Mouse (Mus musculus): ENCODE measurements around the gene Gm20388. TPM values are rescaled to one million over a fixed set of nuclear protein-coding genes. Genes with fewer than 3 reads are reported as not detected.
A peak's percentile ranks its signal among the peaks of the same experiment; 100 is the strongest.

Gm20388 gene
- polyA plus RNA-seq, 1 experiment: not detected

DNA sequence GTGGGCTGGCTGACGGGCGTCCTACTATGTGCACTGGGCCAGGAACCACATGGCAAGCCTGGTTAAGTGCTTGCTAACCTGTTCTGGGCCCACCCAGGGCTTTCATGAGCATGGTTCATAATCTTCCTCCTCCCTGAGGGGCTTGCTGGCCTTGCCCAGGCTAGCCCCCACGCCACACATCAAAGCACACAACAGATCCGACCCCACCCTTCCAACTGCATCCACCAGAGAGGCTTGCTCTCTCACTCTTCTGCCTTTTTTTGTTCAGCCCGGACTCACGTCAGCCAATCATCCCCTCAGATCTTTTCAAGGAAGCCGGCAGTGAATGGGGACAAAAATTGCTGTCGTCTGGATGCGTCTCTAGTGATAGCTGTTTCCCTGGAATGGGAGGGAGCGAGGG lies 430.5 kb downstream of the Gm20388 start:
- TF ChIP-seq POLR2A (IDR thresholded peaks at IDR 0.05; ENCODE audit: insufficient read depth, low read depth, low read length): no peak
- no peak for TF ChIP-seq CTCF (IDR thresholded peaks at IDR 0.05; ENCODE audit: insufficient read depth, low read depth, low read length)
- 79% methylated on average over 10 of the region's 10 CpGs for WGBS
- Histone ChIP-seq H3K4me3 (ENCODE audit: insufficient read depth, low read depth, low read length) (no peak overlapping the region), H3K27ac (ENCODE audit: insufficient read depth, low read depth, low read length) (no peak overlapping the region), H3K4me1 (ENCODE audit: control insufficient read depth, insufficient read depth, low read length) (peaks cover 82% of the 10 kb centered on the region)

GRCm38 (mm10) chr8:120342847-120343548 lies 432.4 kb downstream of the Gm20388 start:
- Histone ChIP-seq H3K4me3 (ENCODE audit: insufficient read depth, low read depth, low read length) (no peak overlapping the region), H3K4me1 (ENCODE audit: control insufficient read depth, insufficient read depth, low read length) (peaks cover 85% of the 10 kb centered on the region), H3K27ac (ENCODE audit: insufficient read depth, low read depth, low read length) (no peak overlapping the region)
- WGBS: 37% methylated on average over 7 of the region's 7 CpGs
- TF ChIP-seq CTCF (IDR thresholded peaks at IDR 0.05; ENCODE audit: insufficient read depth, low read depth, low read length) (no peak), POLR2A (IDR thresholded peaks at IDR 0.05; ENCODE audit: insufficient read depth, low read depth, low read length) (no peak)

DNA sequence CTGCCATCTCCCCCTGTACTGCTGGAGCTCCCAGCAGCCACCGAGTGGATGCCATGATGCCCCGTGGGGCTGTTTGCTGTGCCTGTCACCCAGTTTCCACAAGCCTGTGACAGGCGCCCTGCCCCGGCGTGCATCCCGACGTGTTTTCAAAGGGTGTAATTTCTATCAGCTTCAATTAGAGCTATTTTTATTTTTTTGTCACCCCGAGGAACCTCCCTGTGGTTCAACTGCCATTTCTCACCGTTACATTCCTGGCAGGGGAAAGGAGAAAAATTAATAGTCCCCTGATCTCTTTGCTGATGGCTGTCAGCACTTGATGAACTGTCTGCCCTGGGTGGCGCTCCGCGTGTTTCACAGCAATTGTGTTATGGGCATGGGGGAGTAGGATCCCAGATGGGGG lies 432.9 kb downstream of the Gm20388 start:
- Histone ChIP-seq H3K4me1 (ENCODE audit: control insufficient read depth, insufficient read depth, low read length) (peaks cover 85% of the 10 kb centered on the region), H3K27ac (ENCODE audit: insufficient read depth, low read depth, low read length) (peak overlapping the region; percentile 6; the same call in 1 of the 2 replicates), H3K4me3 (ENCODE audit: insufficient read depth, low read depth, low read length) (no peak overlapping the region)
- TF ChIP-seq POLR2A (IDR thresholded peaks at IDR 0.05; ENCODE audit: insufficient read depth, low read depth, low read length): no peak
- TF ChIP-seq CTCF (IDR thresholded peaks at IDR 0.05; ENCODE audit: insufficient read depth, low read depth, low read length): no peak
- 21% methylated on average over 12 of the region's 12 CpGs for WGBS

DNA sequence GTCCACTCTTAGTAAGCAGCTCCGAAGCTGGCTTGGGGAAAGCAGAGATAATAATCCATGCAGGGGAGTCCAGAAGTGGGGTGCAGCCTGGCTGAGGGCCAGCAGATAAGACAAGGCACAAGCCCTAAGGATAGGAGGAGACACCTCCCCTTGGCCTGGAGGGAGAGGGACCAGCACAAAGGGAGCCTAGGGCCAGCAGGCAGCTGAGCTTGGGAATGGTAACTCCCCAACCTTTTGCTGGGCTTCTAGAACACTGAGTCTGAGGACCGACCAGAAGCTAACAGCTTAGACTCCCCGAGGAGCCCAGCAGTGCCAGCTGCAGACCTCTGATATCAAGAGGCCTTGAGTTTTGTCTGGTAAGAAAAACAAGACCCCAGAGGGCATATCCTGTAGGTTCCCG lies 433.5 kb downstream of the Gm20388 start:
- WGBS: 22% methylated on average over 4 of the region's 4 CpGs
- H3K4me3 ChIP-seq (ENCODE audit: insufficient read depth, low read depth, low read length): no peak overlapping the region
- TF ChIP-seq POLR2A (IDR thresholded peaks at IDR 0.05; ENCODE audit: insufficient read depth, low read depth, low read length): no peak
- no peak for TF ChIP-seq CTCF (IDR thresholded peaks at IDR 0.05; ENCODE audit: insufficient read depth, low read depth, low read length)
- H3K27ac ChIP-seq (ENCODE audit: insufficient read depth, low read depth, low read length): peak overlapping the region; percentile 6
- H3K4me1 ChIP-seq (ENCODE audit: control insufficient read depth, insufficient read depth, low read length): peaks cover 86% of the 10 kb centered on the region

DNA sequence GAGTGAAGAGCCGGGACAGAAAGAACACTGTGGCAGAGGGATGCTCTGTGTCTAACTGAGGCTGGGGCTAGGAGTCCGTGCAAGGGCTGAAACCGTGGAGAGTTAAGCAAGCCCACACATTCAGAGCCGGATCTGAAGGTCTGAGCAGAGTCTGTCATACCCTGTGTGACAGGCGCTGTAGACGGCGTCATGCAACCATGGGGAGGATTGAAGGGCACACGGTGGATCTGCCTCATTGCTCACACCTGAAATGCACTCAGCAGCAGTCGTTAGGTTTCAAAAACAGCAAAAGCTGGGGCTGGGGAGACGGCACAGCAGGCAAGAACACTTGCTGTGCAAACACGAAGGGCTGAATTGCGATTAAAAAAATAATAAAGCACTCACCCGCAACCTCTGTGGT lies 433.9 kb downstream of the Gm20388 start:
- peak overlapping the region; percentile 6; the same call in 1 of the 2 replicates for H3K27ac ChIP-seq (ENCODE audit: insufficient read depth, low read depth, low read length)
- TF ChIP-seq CTCF (IDR thresholded peaks at IDR 0.05; ENCODE audit: insufficient read depth, low read depth, low read length) (no peak), POLR2A (IDR thresholded peaks at IDR 0.05; ENCODE audit: insufficient read depth, low read depth, low read length) (no peak)
- WGBS: 32% methylated on average over 13 of the region's 13 CpGs
- no peak overlapping the region for H3K4me3 ChIP-seq (ENCODE audit: insufficient read depth, low read depth, low read length)
- peaks cover 84% of the 10 kb centered on the region for H3K4me1 ChIP-seq (ENCODE audit: control insufficient read depth, insufficient read depth, low read length)

GRCm38 (mm10) chr8:120347734-120348341 lies 437.2 kb downstream of the Gm20388 start:
- Histone ChIP-seq H3K4me1 (ENCODE audit: control insufficient read depth, insufficient read depth, low read length) (peaks cover 76% of the 10 kb centered on the region), H3K27ac (ENCODE audit: insufficient read depth, low read depth, low read length) (peak overlapping the region; percentile 40), H3K4me3 (ENCODE audit: insufficient read depth, low read depth, low read length) (no peak overlapping the region)
- TF ChIP-seq CTCF (IDR thresholded peaks at IDR 0.05; ENCODE audit: insufficient read depth, low read depth, low read length) (no peak), POLR2A (IDR thresholded peaks at IDR 0.05; ENCODE audit: insufficient read depth, low read depth, low read length) (no peak)
- 22% methylated on average over 21 of the region's 21 CpGs for WGBS

DNA sequence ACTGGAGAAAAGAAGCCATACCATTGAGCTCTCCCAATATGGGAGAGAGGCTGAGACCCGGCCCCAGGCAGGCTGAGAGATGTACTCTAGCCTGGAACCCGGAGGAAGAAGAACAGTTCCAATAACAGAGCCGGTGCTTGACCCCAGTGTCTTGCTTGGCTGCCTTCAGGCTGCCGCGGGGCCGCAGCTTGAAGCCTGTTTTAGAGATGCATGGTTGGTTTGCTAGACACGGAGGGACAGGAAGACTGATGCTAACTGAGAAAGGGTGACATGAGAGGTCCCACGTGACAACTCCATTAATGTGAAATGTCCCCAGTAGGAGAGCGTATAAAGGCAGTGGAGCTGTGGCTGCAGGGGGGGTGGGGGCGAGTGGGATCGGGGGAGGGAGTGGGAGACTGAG lies 438.3 kb downstream of the Gm20388 start:
- Histone ChIP-seq H3K27ac (ENCODE audit: insufficient read depth, low read depth, low read length) (no peak overlapping the region), H3K4me1 (ENCODE audit: control insufficient read depth, insufficient read depth, low read length) (peaks cover 68% of the 10 kb centered on the region), H3K4me3 (ENCODE audit: insufficient read depth, low read depth, low read length) (no peak overlapping the region)
- WGBS: 68% methylated on average over 11 of the region's 11 CpGs
- no peak for TF ChIP-seq CTCF (IDR thresholded peaks at IDR 0.05; ENCODE audit: insufficient read depth, low read depth, low read length)
- TF ChIP-seq POLR2A (IDR thresholded peaks at IDR 0.05; ENCODE audit: insufficient read depth, low read depth, low read length): no peak

DNA sequence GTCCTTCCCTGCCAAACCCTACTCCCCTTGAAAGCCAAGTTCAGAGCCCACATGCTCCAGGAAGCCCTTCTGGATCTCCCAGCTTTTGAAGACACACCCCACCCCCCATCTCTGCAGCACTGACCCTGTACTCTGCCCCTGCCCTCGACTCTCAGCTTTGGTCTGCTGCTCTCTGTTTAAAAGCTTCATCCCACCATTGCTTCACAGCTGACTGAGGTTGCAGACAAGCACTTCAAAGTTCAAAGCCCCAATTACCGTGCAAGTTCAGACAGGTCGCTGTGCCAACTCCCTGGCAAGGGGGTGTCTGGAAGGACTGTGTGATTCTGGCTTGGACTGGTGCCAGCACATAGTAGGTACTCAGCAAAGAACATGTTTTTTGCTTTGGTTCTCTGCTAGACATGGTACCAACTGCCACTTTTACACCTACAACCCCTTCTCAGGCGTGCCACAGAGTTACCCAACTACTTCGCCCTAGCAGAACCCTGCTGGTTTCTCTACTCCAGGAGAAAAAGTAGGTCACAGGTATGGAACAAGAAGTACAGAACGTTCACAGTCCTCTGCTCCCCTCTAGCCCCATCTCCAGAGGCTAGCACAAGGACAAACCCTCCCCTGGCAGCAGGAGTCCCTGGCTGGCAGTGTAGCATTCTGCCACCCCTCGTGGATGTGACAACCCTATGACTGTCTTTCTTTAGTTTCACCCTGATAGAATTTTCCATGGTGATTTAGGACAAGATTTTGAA lies 440.9 kb downstream of the Gm20388 start:
- peaks cover 54% of the 10 kb centered on the region for H3K4me1 ChIP-seq (ENCODE audit: control insufficient read depth, insufficient read depth, low read length)
- TF ChIP-seq CTCF (IDR thresholded peaks at IDR 0.05; ENCODE audit: insufficient read depth, low read depth, low read length) (no peak), POLR2A (IDR thresholded peaks at IDR 0.05; ENCODE audit: insufficient read depth, low read depth, low read length) (no peak)
- 57% methylated on average over 7 of the region's 7 CpGs for WGBS
- H3K27ac ChIP-seq (ENCODE audit: insufficient read depth, low read depth, low read length): no peak overlapping the region
- H3K4me3 ChIP-seq (ENCODE audit: insufficient read depth, low read depth, low read length): no peak overlapping the region

GRCm38 (mm10) chr8:120352096-120352495 lies 441.5 kb downstream of the Gm20388 start:
- H3K27ac ChIP-seq (ENCODE audit: insufficient read depth, low read depth, low read length): no peak overlapping the region
- TF ChIP-seq CTCF (IDR thresholded peaks at IDR 0.05; ENCODE audit: insufficient read depth, low read depth, low read length) (no peak), POLR2A (IDR thresholded peaks at IDR 0.05; ENCODE audit: insufficient read depth, low read depth, low read length) (no peak)
- WGBS: 62% methylated on average over 10 of the region's 10 CpGs
- peaks cover 48% of the 10 kb centered on the region for H3K4me1 ChIP-seq (ENCODE audit: control insufficient read depth, insufficient read depth, low read length)
- H3K4me3 ChIP-seq (ENCODE audit: insufficient read depth, low read depth, low read length): no peak overlapping the region

Data from olfactory bulb, adult 2 months (tissue).